Mouse (Mus musculus): Measurements from ENCODE around the gene Actr1a.

DNA sequence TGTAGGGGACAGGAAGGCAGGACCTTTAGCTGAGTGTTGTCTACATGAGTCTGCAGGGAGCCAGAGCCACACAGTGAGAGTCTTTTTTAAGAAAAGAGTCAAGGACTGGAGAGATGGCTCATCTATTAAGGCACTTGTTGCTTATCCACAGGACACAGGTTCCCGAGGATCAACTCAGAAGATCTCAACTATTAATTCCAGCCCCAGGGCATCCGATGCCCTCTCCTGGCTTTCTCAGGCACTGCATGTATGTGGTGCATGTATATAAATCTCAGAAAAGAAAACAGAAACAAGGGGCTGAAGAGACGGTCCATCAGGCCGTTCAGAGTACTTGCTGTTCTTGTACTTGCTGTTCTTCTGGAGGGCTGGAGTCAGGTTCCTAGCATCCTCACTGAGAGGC is 3.5 kb downstream of the Actr1a start:
- peak; percentile 57 for TF ChIP-seq CTCF (IDR thresholded peaks at IDR 0.05; ENCODE audit: extremely low read depth, insufficient read depth, low read length)
- no peak for TF ChIP-seq POLR2A (IDR thresholded peaks at IDR 0.05; ENCODE audit: extremely low read depth, insufficient read depth, low read length)
